Mouse (Mus musculus) limb, embryonic 14.5 days (tissue): ENCODE measurements around the gene Naa10. TPM values are rescaled to one million over a fixed set of nuclear protein-coding genes. Genes with fewer than 3 reads are reported as not detected.

Experiments used
- ATAC-seq: fragments of 200-750 bp; cut with Nextera tagmentation; 2 replicates; pipeline ENCODE4 v1.8.0; 2017; ENCODE audit warnings: low read depth, moderate number of reproducible peaks, moderate TSS enrichment; ENCODE audit not compliant: low FRiP score
- DNase-seq: peaks from one replicate; pipeline ENCODE4 v3.0.0-alpha.2; 2015; ENCODE audit warnings: low spot score
- H3K27ac ChIP-seq: fragments of 300-500 bp; sonication (generic); replicated peaks from 2 replicates; pipeline ENCODE4 v1.5.1; 2014; ENCODE audit warnings: low read depth, mild to moderate bottlenecking, low read length, moderate library complexity, mixed read lengths
- H3K27me3 ChIP-seq: fragments of 300-500 bp; sonication (generic); 2 replicates; pipeline ENCODE4 v1.6.1; 2014; ENCODE audit warnings: low read length, mixed read lengths; ENCODE audit not compliant: control insufficient read depth, insufficient read depth
- H3K36me3 ChIP-seq: fragments of 300-500 bp; sonication (generic); 2 replicates; pipeline ENCODE4 v1.6.1; 2014; ENCODE audit warnings: mild to moderate bottlenecking, low read length, moderate library complexity, mixed read lengths; ENCODE audit not compliant: control insufficient read depth, insufficient read depth
- H3K4me1 ChIP-seq: fragments of 300-500 bp; sonication (generic); 2 replicates; pipeline ENCODE4 v1.6.1; 2014; ENCODE audit warnings: antibody characterized with exemption, low read length, mixed read lengths; ENCODE audit not compliant: control insufficient read depth, insufficient read depth
- H3K4me2 ChIP-seq: fragments of 300-500 bp; sonication (generic); replicated peaks from 2 replicates; pipeline ENCODE4 v1.6.1; 2014; ENCODE audit warnings: low read depth, mild to moderate bottlenecking, low read length, moderate library complexity; ENCODE audit not compliant: severe bottlenecking
- H3K4me3 ChIP-seq: fragments of 300-500 bp; sonication (generic); replicated peaks from 2 replicates; pipeline ENCODE4 v1.5.1; 2014; ENCODE audit warnings: low read length
- H3K9ac ChIP-seq: fragments of 300-500 bp; sonication (generic); 2 replicates; pipeline ENCODE4 v1.6.1; 2014; ENCODE audit warnings: mild to moderate bottlenecking, low read depth, low read length, moderate library complexity; ENCODE audit not compliant: severe bottlenecking
- H3K9me3 ChIP-seq: fragments of 300-500 bp; sonication (generic); 2 replicates; pipeline ENCODE4 v1.6.1; 2016; ENCODE audit warnings: low read length; ENCODE audit not compliant: control insufficient read depth
- POLR2A ChIP-seq: fragments of 200-500 bp; IDR thresholded peaks from 2 replicates; pipeline ENCODE4 v1.8.0; 2012; ENCODE audit warnings: inconsistent platforms, mild to moderate bottlenecking, moderate library complexity, borderline replicate concordance; ENCODE audit not compliant: insufficient read depth, insufficient read length; ENCODE audit errors: extremely low read depth
- WGBS: fragments of 180-500 bp; shearing (Covaris S2); extraction: QIAGEN DNeasy Blood & Tissue Kit; methylation state at CpG from one replicate; pipeline ENCODE4 v1.1.7; 2014; 5-methylcytosine and 5-hydroxymethylcytosine counted together
- polyA plus RNA-seq, 2 experiments: library from polyadenylated mRNA; depleted of rRNA in 1 of 2; stranded (reverse) in 1 of 2; unstranded in 1 of 2; fragments of >200 nt; fragmentation: Nextera tagmentation in 1 of 2; extraction: Ambion mirVana in 1 of 2; gene quantifications; 2 replicates each; pipeline versions ENCODE4 v1.2.1 to v1.2.3; 2012 to 2014

Gene Naa10
- polyA plus RNA-seq, 2 experiments, result 112 to 128 TPM

GRCm38 (mm10) chrX:73871474-73871873 is 50.3 kb downstream of the Naa10 start:
- Histone ChIP-seq H3K27ac (no peak overlapping the region), H3K27me3 (no peaks in the 10 kb centered on the region), H3K9me3 (no peaks in the 10 kb centered on the region), H3K36me3 (no peaks in the 10 kb centered on the region), H3K9ac (no peak overlapping the region), H3K4me1 (no peaks in the 10 kb centered on the region), H3K4me2 (no peak overlapping the region), H3K4me3 (no peak overlapping the region)
- no peak for DNase-seq
- ATAC-seq, result no peak
- TF ChIP-seq POLR2A, result no peak

GRCm38 (mm10) chrX:73869334-73869733 is 52.4 kb downstream of the Naa10 start:
- no peaks in the 10 kb centered on the region for H3K27me3 ChIP-seq
- H3K4me1 ChIP-seq, result no peaks in the 10 kb centered on the region
- no peak for TF ChIP-seq POLR2A
- H3K4me3 ChIP-seq, result no peak overlapping the region
- no peak overlapping the region for H3K9ac ChIP-seq
- H3K27ac ChIP-seq, result no peak overlapping the region
- H3K4me2 ChIP-seq, result no peak overlapping the region
- 6% methylated on average over 5 of the region's 5 CpGs for WGBS
- ATAC-seq, result no peak
- H3K9me3 ChIP-seq, result no peaks in the 10 kb centered on the region
- no peaks in the 10 kb centered on the region for H3K36me3 ChIP-seq
- peak; percentile 13 for DNase-seq

- no peak overlapping the region for H3K4me2 ChIP-seq
- H3K4me3 ChIP-seq, result no peak overlapping the region
- no peak for DNase-seq
- no peak overlapping the region for H3K9ac ChIP-seq
- TF ChIP-seq POLR2A, result no peak
- ATAC-seq, result no peak
- H3K27ac ChIP-seq, result no peak overlapping the region
- no peaks in the 10 kb centered on the region for H3K9me3 ChIP-seq
- 57% methylated on average over 1 of the region's 1 CpGs for WGBS
- no peaks in the 10 kb centered on the region for H3K27me3 ChIP-seq
- no peaks in the 10 kb centered on the region for H3K36me3 ChIP-seq
- no peaks in the 10 kb centered on the region for H3K4me1 ChIP-seq
These were observed 53.9 kb downstream of the Naa10 start for GRCm38 (mm10) chrX:73867852-73868251.

GRCm38 (mm10) chrX:73867256-73867655 is 54.5 kb downstream of the Naa10 start:
- no peaks in the 10 kb centered on the region for H3K9me3 ChIP-seq
- H3K27ac ChIP-seq, result no peak overlapping the region
- no peaks in the 10 kb centered on the region for H3K36me3 ChIP-seq
- no peak for DNase-seq
- no peak for TF ChIP-seq POLR2A
- no peaks in the 10 kb centered on the region for H3K27me3 ChIP-seq
- ATAC-seq, result no peak
- WGBS, result 35% methylated on average over 3 of the region's 3 CpGs
- no peak overlapping the region for H3K9ac ChIP-seq
- H3K4me2 ChIP-seq, result no peak overlapping the region
- no peaks in the 10 kb centered on the region for H3K4me1 ChIP-seq
- H3K4me3 ChIP-seq, result no peak overlapping the region

Other genes with a start within 250 kb of the Naa10 start
- gene Slc6a8, start 248.8 kb downstream of the Naa10 start, polyA plus RNA-seq (2012; rRNA removed), result 71.9 and 98.9 TPM in 2 replicates
- 11.9 and 12.5 TPM in 2 replicates for gene Slc6a8, start 248.8 kb downstream of the Naa10 start, polyA plus RNA-seq (2014; fragmentation: Nextera tagmentation; extraction: Ambion mirVana)
- 82.5 and 97.4 TPM in 2 replicates for gene Bcap31, start 205.8 kb downstream of the Naa10 start, polyA plus RNA-seq (2012; rRNA removed)
- 235 and 239 TPM in 2 replicates for gene Bcap31, start 205.8 kb downstream of the Naa10 start, polyA plus RNA-seq (2014; fragmentation: Nextera tagmentation; extraction: Ambion mirVana)
- gene Abcd1, start 205.3 kb downstream of the Naa10 start, polyA plus RNA-seq (2012; rRNA removed), result 20.2 and 25.3 TPM in 2 replicates
- gene Abcd1, start 205.3 kb downstream of the Naa10 start, polyA plus RNA-seq (2014; fragmentation: Nextera tagmentation; extraction: Ambion mirVana), result 15.2 and 16.8 TPM in 2 replicates
- gene Plxnb3, start 164.9 kb downstream of the Naa10 start, polyA plus RNA-seq (2012; rRNA removed), result 1.9 and 2.7 TPM in 2 replicates
- gene Plxnb3, start 164.9 kb downstream of the Naa10 start, polyA plus RNA-seq (2014; fragmentation: Nextera tagmentation; extraction: Ambion mirVana), result 0.62 and 0.82 TPM in 2 replicates
- 46.4 and 48.0 TPM in 2 replicates for gene Srpk3, start 147.5 kb downstream of the Naa10 start, polyA plus RNA-seq (2012; rRNA removed)
- gene Srpk3, start 147.5 kb downstream of the Naa10 start, polyA plus RNA-seq (2014; fragmentation: Nextera tagmentation; extraction: Ambion mirVana), result 22.2 and 31.0 TPM in 2 replicates
- gene Idh3g, start 135.0 kb downstream of the Naa10 start, polyA plus RNA-seq (2012; rRNA removed), result 366 and 388 TPM in 2 replicates
- 217 and 220 TPM in 2 replicates for gene Idh3g, start 135.0 kb downstream of the Naa10 start, polyA plus RNA-seq (2014; fragmentation: Nextera tagmentation; extraction: Ambion mirVana)
- gene Ssr4, start 134.9 kb downstream of the Naa10 start, polyA plus RNA-seq (2012; rRNA removed), result 284 and 305 TPM in 2 replicates
- gene Ssr4, start 134.9 kb downstream of the Naa10 start, polyA plus RNA-seq (2014; fragmentation: Nextera tagmentation; extraction: Ambion mirVana), result 254 and 292 TPM in 2 replicates
- gene Pdzd4, start 97.0 kb downstream of the Naa10 start, polyA plus RNA-seq (2012; rRNA removed), result 20.9 and 22.0 TPM in 2 replicates
- 1.4 and 1.5 TPM in 2 replicates for gene Pdzd4, start 97.0 kb downstream of the Naa10 start, polyA plus RNA-seq (2014; fragmentation: Nextera tagmentation; extraction: Ambion mirVana)
- gene Avpr2, start 29.8 kb downstream of the Naa10 start, polyA plus RNA-seq (2012; rRNA removed), result 0.03 TPM in 1 of 2 replicates, not detected in the other
- 0.10 TPM in 1 of 2 replicates, not detected in the other for gene Avpr2, start 29.8 kb downstream of the Naa10 start, polyA plus RNA-seq (2014; fragmentation: Nextera tagmentation; extraction: Ambion mirVana)
- gene L1cam, start 25.8 kb downstream of the Naa10 start, polyA plus RNA-seq (2012; rRNA removed), result 7.8 and 8.6 TPM in 2 replicates
- 2.9 and 4.6 TPM in 2 replicates for gene L1cam, start 25.8 kb downstream of the Naa10 start, polyA plus RNA-seq (2014; fragmentation: Nextera tagmentation; extraction: Ambion mirVana)
- 8.8 and 9.3 TPM in 2 replicates for gene Arhgap4, start 74 bp downstream of the Naa10 start, polyA plus RNA-seq (2012; rRNA removed)
- 2.7 and 3.7 TPM in 2 replicates for gene Arhgap4, start 74 bp downstream of the Naa10 start, polyA plus RNA-seq (2014; fragmentation: Nextera tagmentation; extraction: Ambion mirVana)
- gene Renbp, start 8.9 kb upstream of the Naa10 start, polyA plus RNA-seq (2012; rRNA removed), result 29.6 and 33.7 TPM in 2 replicates
- gene Renbp, start 8.9 kb upstream of the Naa10 start, polyA plus RNA-seq (2014; fragmentation: Nextera tagmentation; extraction: Ambion mirVana), result 34.0 and 39.3 TPM in 2 replicates
- 71.7 and 93.7 TPM in 2 replicates for gene Hcfc1, start 44.4 kb upstream of the Naa10 start, polyA plus RNA-seq (2012; rRNA removed)
- gene Hcfc1, start 44.4 kb upstream of the Naa10 start, polyA plus RNA-seq (2014; fragmentation: Nextera tagmentation; extraction: Ambion mirVana), result 65.3 and 71.2 TPM in 2 replicates
- gene Irak1, start 102.0 kb upstream of the Naa10 start, polyA plus RNA-seq (2012; rRNA removed), result 86.0 and 123 TPM in 2 replicates
- 49.6 and 52.6 TPM in 2 replicates for gene Irak1, start 102.0 kb upstream of the Naa10 start, polyA plus RNA-seq (2014; fragmentation: Nextera tagmentation; extraction: Ambion mirVana)
- not detected in 2 replicates for gene Opn1mw, start 205.5 kb upstream of the Naa10 start, polyA plus RNA-seq (2012; rRNA removed)
- not detected in 2 replicates for gene Opn1mw, start 205.5 kb upstream of the Naa10 start, polyA plus RNA-seq (2014; fragmentation: Nextera tagmentation; extraction: Ambion mirVana)
- gene Mecp2, start 213.4 kb upstream of the Naa10 start, polyA plus RNA-seq (2012; rRNA removed), result 12.3 and 13.0 TPM in 2 replicates
- gene Mecp2, start 213.4 kb upstream of the Naa10 start, polyA plus RNA-seq (2014; fragmentation: Nextera tagmentation; extraction: Ambion mirVana), result 9.0 and 11.1 TPM in 2 replicates
- gene Tex28, start 245.9 kb upstream of the Naa10 start, polyA plus RNA-seq (2012; rRNA removed), result not detected in 2 replicates
- not detected in 2 replicates for gene Tex28, start 245.9 kb upstream of the Naa10 start, polyA plus RNA-seq (2014; fragmentation: Nextera tagmentation; extraction: Ambion mirVana)